Mouse (Mus musculus) retina, adult 2 months (tissue): ENCODE results near the gene Vasn.
"Not testable (repeated sequence)": the region's sequence is repeated elsewhere in the genome, so short reads cannot be mapped to it uniquely, and the experiment has no call there.

Source experiments
- DNase-seq: peaks from one replicate; pipeline ENCODE4 v3.0.0-alpha.2; 2012; ENCODE audit warnings: low read depth, low spot score

The Vasn gene

DNA sequence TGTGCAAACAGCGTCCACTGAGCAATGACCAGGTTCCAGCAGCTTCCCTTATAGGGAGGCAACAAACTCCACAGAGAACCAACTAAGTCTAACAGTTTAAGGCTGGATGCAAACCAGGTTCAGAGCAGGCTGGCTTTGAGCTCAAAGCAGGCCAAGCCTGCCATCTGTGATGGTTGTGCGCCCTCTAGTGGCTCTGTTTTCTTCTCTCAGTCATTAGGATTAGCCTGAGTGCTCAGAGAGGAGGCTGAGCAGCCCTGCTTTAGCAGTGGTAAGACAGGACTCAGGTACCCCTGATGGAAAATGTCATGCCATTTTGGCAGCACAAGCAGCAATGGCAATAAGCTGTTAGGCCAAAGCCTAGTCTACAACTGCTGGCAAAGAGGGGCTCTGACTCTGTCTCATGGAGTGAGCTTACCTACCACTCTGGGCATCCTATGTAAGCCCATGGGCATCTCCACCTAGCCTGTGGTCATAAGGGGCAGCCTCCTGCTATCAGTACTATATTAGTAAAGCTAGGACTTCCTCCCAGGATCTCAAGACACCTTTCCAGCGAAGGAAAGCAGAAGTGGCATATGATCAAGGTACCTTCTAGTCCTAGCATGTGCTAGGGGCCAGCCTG lies 27.6 kb downstream of the Vasn start:
- DNase-seq = peak; percentile 88

- no peak for DNase-seq
These were observed 30.6 kb downstream of the Vasn start for GRCm38 (mm10) chr16:4670317-4670716.

DNA sequence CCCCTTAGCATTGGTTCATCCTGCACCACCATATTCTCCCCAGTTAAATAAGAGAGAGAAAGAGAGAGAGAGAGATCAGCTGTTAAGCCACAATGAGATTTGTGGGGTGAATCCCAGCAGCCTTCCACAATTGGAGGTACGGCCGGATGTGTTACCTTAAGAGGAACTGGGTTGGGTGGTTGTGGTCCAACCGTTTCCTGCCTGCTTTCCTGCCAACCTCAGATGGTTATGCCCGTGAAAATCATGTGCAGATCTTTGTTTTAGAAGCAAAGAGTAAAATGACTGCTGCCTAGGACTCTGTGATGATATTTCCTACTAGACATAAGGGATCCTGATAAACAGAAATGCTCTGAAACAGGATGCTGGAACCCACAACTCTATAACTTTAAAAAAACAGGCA lies 34.4 kb downstream of the Vasn start:
- DNase-seq = no peak

- no peak for DNase-seq
These were observed 37.1 kb downstream of the Vasn start for GRCm38 (mm10) chr16:4676836-4677235.

- DNase-seq = no peak
These were observed 38.3 kb downstream of the Vasn start for GRCm38 (mm10) chr16:4678080-4678479.

- DNase-seq = peak; percentile 81
These were observed 39.6 kb downstream of the Vasn start, which contains the start of gene Coro7 for GRCm38 (mm10) chr16:4679121-4680018. Gene Coro7 (minus strand): TSS chr16:4679777.

DNA sequence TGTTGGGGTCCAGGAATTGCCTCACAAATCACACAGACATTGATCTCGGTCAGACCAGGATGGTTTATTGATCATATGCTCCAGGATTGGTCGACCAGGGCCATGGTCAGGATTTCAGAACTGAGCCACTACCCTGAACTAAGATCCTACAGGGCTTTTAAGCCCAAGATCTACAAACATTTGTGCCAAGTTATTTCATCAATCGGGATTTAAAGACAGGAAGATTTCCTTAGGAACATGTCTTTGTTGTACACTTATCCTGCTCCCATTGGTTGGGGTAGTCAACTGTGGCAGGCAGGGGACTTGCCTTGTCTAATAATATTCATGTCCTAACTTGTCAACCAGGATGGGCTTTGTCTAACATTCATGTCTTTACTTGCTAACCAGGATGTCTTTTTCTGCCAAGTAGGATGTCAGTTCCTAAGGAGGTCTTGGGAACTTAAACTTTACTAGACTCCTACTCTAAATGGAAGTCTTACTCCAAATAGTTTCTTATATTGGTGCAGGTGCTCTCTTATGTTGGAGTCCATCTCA lies 41.2 kb downstream of the Vasn start:
- not testable (repeated sequence) for DNase-seq

DNA sequence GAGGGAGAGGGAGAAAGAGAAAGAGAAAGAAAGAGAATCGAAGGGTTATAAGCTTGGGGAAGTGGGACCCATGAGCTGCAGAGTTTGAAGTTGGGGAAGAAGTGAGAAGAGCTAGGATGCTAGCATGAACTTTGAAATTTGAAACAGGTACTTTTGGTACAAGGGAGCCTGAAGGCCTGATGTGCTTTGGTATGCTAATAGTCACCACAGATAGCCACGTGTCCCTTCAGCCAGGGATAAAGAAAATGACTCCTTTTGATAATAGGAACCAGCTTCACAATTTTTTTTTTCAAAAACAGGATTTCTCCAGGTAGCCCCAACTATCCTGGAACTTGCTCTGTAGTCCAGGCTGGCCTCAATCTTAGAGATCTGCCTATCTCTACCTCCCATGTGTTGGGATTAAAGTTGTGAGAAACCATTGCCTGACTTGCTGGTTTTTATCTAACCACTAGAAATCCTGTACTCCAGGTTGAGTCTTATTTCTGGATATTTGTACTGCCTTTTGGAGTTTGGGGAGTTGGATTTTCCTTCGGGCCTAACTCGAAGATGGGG lies 43.0 kb downstream of the Vasn start:
- DNase-seq = no peak

- no peak for DNase-seq
These were observed 43.4 kb downstream of the Vasn start for GRCm38 (mm10) chr16:4683193-4683580.

DNA sequence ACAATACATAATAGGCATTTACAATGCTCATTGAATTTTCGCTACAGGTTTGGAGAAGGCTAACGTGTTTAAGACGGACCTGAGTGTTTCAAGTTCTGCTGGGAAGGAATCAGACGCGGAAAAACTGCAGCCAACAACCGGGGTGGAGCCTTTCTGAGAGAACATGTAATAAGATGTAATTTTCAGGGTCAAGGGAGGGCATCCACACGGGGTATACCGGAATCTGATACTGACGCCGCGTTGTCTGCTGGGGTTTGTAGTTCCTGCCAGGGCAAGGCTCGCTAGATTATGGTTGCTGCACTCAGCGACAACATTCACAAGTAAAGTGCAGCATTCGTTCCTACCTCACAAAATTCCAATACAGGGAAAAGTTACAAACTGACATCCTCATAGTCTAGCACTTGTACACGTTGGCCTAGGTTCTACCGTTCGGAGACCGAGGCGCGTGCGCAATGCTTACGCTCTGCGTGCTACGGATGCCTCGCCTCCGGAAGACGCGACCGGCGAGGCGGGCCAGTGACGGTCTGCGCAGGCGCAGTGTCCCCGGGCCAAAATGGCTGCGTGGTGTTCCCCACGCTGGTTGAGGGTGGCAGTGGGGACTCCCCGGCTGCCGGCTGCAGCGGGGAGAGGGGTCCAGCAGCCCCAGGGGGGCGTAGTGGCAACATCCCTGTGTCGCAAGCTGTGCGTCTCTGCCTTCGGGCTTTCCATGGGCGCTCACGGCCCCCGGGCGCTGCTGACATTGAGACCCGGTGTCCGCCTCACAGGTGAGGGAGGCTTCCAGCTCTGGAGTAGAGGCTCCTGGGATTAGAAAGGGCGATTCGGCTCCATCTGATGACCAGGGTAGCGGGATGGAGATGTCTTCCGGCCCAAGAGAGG lies 44.1 kb downstream of the Vasn start:
- DNase-seq = peak; percentile 87

GRCm38 (mm10) chr16:4684457-4684791 lies 44.7 kb downstream of the Vasn start:
- DNase-seq = no peak

DNA sequence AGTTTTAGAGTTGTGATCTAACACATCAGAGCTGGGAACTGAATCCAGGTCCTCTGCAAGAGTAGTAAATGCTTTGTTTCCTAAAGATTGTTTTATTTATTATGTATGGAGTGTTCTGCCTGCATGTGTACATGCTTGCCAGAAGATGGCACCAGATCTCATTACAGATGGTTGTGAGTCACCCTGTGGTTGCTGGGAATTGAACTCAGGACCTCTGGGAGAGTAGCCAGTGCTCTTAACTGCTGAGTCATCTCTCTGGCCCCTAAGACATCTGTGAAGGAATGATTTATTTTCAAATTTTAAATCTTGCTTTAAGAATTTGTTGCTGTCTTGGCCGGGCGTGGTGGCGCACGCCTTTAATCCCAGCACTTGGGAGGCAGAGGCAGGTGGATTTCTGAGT lies 49.6 kb downstream of the Vasn start:
- DNase-seq = not testable (repeated sequence)
